Mouse (Mus musculus): ENCODE results near the gene Serpinb9.

- TF ChIP-seq POLR2A (IDR thresholded peaks at IDR 0.05; ENCODE audit: low read depth, low read length): no peak
- no peak for TF ChIP-seq CTCF (IDR thresholded peaks at IDR 0.05; ENCODE audit: borderline replicate concordance, insufficient read depth, low read length)
These were observed 45.1 kb upstream of the Serpinb9 start for GRCm38 (mm10) chr13:32957917-32958316.
